In genomic region chr16:38858120-38858749, GRCm38 (mm10) we compare ENCODE assay signal across 9 mouse cellular contexts. TPM values are rescaled to one million over a fixed set of nuclear protein-coding genes. Genes with fewer than 3 reads are reported as not detected.
DNase-seq lines count a peak whose midpoint lies in the region; ATAC-seq lines count a peak whose summit lies in the region.
"Had no signal": no experiment of that assay in that cellular context is flagged by ENCODE, and none has a peak within 500 bp of the region (broad histone marks: within the 10 kb centered on the region; RNA-seq: fewer than 3 reads in every experiment).

No protein-coding gene starts in this region.

- H3K27ac ChIP-seq in kidney, embryonic 16.5 days (ENCODE audit: low read length): no peak overlapping the region

- H3K36me3 ChIP-seq in kidney, embryonic 16.5 days (ENCODE audit: insufficient read depth, low read length): no peaks in the 10 kb centered on the region

- no peak overlapping the region for H3K4me2 ChIP-seq in kidney, embryonic 16.5 days (replicated peaks; ENCODE audit: low read depth, low read length)

- no peak overlapping the region for H3K4me3 ChIP-seq in kidney, embryonic 16.5 days (ENCODE audit: low read length)

- peak; percentile 58 for DNase-seq in CD4-positive, CD25-positive, alpha-beta regulatory T cell, adult 2 months (ENCODE audit: low read depth, low spot score)
- peak; percentile 41 for DNase-seq in kidney, postnatal 10 days
- peak; percentile 70 for DNase-seq in adipocyte (ENCODE audit: low spot score)
- DNase-seq in hindlimb bud, embryonic 11.5 days (ENCODE audit: extremely low spot score, low read depth, low spot score): peak; percentile 26
- no peak for DNase-seq in spleen, postnatal 36 days (ENCODE audit: low spot score in 2 of 2)
- DNase-seq in urinary bladder, postnatal 25 days (ENCODE audit: low spot score): no peak

- WGBS in kidney, embryonic 16.5 days: 31% methylated on average over 8 of the region's 8 CpGs

- H3K9me3 ChIP-seq in kidney, embryonic 16.5 days (ENCODE audit: low read length): no peaks in the 10 kb centered on the region

- no peak for ATAC-seq in CD4-positive, CD25-positive, alpha-beta regulatory T cell, adult 4 months
- ATAC-seq in kidney, embryonic 16.5 days (ENCODE audit: low FRiP score, low TSS enrichment): no peak

- H3K9ac ChIP-seq in kidney, embryonic 16.5 days (replicated peaks; ENCODE audit: low read length): no peak overlapping the region

- no peaks in the 10 kb centered on the region for H3K4me1 ChIP-seq in kidney, embryonic 16.5 days (ENCODE audit: insufficient read depth, low read length)

- H3K27me3 ChIP-seq in kidney, embryonic 16.5 days (ENCODE audit: insufficient read depth, low read length): no peaks in the 10 kb centered on the region

RNA-seq across cellular contexts. Expression of gene 4930435E12Rik, which starts 29.7 kb away (rescaled TPM):
- not detected for polyA plus RNA-seq in CD4-positive, CD25-positive, alpha-beta regulatory T cell, adult 4 months (2017; shearing (Covaris generic))
- polyA plus RNA-seq in kidney, embryonic 16.5 days (2015; fragmentation: Nextera tagmentation; extraction: Ambion mirVana): not detected in 2 replicates
- polyA plus RNA-seq: neural tube, embryonic 11.5 days had no signal

RNA-seq across cellular contexts. Expression of gene Igsf11, which starts 34.2 kb away (rescaled TPM):
- not detected for polyA plus RNA-seq in CD4-positive, CD25-positive, alpha-beta regulatory T cell, adult 4 months (2017; shearing (Covaris generic))
- polyA plus RNA-seq in kidney, embryonic 16.5 days (2015; fragmentation: Nextera tagmentation; extraction: Ambion mirVana): 2.6 and 2.9 TPM in 2 replicates

RNA-seq across cellular contexts. Expression of gene Upk1b, which starts 58.1 kb away (rescaled TPM):
- polyA plus RNA-seq in CD4-positive, CD25-positive, alpha-beta regulatory T cell, adult 4 months (2017; shearing (Covaris generic)): not detected
- polyA plus RNA-seq in kidney, embryonic 16.5 days (2015; fragmentation: Nextera tagmentation; extraction: Ambion mirVana): 11.4 and 22.5 TPM in 2 replicates

Comparison
In these comparisons a context has a peak if more than half of its experiments do, and no peak if none do; other contexts are left out.
1. DNase-seq: peak in CD4-positive, CD25-positive, alpha-beta regulatory T cell, adult 2 months (single experiment), kidney, postnatal 10 days (single experiment), adipocyte (single experiment) and hindlimb bud, embryonic 11.5 days (single experiment); none in spleen, postnatal 36 days (0 of 2) and urinary bladder, postnatal 25 days (single experiment).
2. RNA of gene Upk1b, which starts 58.1 kb away (polyA plus RNA-seq): 11.4 to 22.5 TPM in kidney, embryonic 16.5 days; not detected in CD4-positive, CD25-positive, alpha-beta regulatory T cell, adult 4 months; every median in the first group is over 10 times any median in the second.